Mouse (Mus musculus) Patski (cell line): ENCODE data around the gene Wnt3a. TPM values are rescaled to one million over a fixed set of nuclear protein-coding genes. Genes with fewer than 3 reads are reported as not detected.
"Not testable (repeated sequence)": the region's sequence is repeated elsewhere in the genome, so short reads cannot be mapped to it uniquely, and the experiment has no call there.

Source experiments
- ATAC-seq: fragments of 100-300 bp; one replicate; pipeline ENCODE4 v1.8.0; 2021
- CTCF ChIA-PET: fragments of 350-600 bp; sonication (Branson Sonifier 250); formaldehyde crosslinking; loops from one replicate; lab custom pipeline; 2022; ENCODE audit warnings: inconsistent platforms; lab: Charles Lee
- POLR2A ChIA-PET: fragments of 350-600 bp; sonication (Branson Sonifier 250); formaldehyde crosslinking; loops from one replicate; lab custom pipeline; 2022; ENCODE audit warnings: antibody characterized with exemption, inconsistent platforms; lab: Charles Lee
- DNase-seq: peaks from one replicate; pipeline ENCODE4 v3.0.0-alpha.2; 2011; ENCODE audit warnings: low read depth, low spot score
- H3K27me3 ChIP-seq: fragments of 371-371 bp; one replicate; pipeline ENCODE4 v1.5.1; 2021
- CTCF ChIP-seq: fragments of 100-300 bp; IDR thresholded peaks from one replicate; pipeline ENCODE4 v1.5.1; 2021
- in situ Hi-C: fragments of 300-500 bp; cut with MboI; formaldehyde crosslinking; loops from 3 replicates; pipeline ENCODE4 v1.11.1; 2018; ENCODE audit warnings: low pct_unique_long_range_greater_than_20kb, mixed read lengths
- polyA plus RNA-seq: library from polyadenylated mRNA; unstranded; gene quantifications from one replicate; pipeline ENCODE4 v1.2.3, GENCODE M21; 2021

Gene Wnt3a
- polyA plus RNA-seq, 1 experiment from 2014 or later = not detected

DNA sequence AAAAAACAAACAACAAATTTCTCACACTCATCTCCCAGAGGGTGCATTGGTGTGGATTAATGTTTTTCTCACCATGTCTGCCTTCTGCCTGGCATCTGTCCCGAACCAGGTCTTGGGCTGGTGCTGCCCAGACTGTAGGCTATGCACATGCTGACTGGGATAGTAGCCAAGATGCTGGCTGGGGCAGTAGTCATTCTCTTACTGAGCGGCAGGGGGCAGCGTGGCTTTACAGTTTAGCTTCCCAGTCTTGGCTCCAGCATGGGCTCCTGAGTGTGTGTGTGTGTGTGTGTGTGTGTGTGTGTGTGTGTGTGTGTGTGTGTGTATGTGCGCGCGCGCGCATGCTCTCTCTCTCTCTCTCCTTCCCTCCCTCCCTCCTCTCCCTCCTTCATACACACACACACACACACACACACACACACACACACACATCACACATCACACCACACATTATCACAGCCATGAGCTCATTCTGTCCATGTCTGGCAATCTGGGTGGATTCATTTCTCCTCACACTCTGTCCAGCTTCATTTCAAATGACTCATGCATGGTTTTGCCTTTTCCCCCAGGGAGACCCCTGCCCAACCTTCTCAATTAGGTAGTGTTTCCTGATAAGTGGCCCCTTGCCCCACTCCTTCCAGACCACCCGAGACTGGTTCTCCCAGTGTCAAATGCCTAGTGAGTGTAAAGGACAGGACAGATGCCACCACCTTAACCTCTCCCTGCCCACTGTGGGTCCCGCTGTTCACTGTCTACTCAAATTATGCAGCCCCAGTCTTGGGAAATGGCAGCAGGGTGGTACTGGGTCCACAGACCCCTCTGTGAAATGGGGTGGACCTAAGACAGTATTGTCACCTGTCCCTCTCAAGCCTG is 12.4 kb upstream of the Wnt3a start:
- POLR2A ChIA-PET = interaction anchor here (1.1 kb wide), 1 partner anchor 25 kb away, joined by 3 read pairs; no protein-coding TSS in a partner anchor
- TF ChIP-seq CTCF = no peak
- ATAC-seq (no peak), DNase-seq (no peak)
- no peaks in the 10 kb centered on the region for H3K27me3 ChIP-seq
- in situ Hi-C loops = loop anchor here (5.0 kb wide), 1 partner anchor 179 kb away; no protein-coding TSS in a partner anchor
- CTCF ChIA-PET = interaction anchor here (1.0 to 1.7 kb wide), 5 partner anchors 10 to 181 kb away, joined by 3 to 10 read pairs (median 5); no protein-coding TSS in a partner anchor

DNA sequence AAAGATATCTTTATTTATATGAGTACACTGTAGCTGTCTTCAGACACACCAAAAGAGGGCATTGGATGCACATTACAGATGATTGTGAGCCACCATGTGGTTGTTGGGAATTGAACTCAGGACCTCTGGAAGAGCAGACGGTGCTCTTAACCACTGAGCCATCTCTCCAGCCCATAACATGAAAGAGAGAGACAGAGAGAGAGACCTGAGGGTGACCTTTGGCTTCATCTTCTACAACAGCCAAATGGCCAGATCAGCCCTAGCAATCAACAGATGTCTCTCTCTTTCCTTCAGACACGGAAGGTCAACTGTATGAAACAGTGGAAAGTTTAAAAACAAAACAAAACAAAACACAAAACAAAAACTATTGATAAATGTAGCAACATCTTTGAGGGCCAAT is 10.5 kb upstream of the Wnt3a start:
- in situ Hi-C loops = loop anchor here (5.0 kb wide), 1 partner anchor 181 kb away; no protein-coding TSS in a partner anchor
- ATAC-seq, H3K27me3 ChIP-seq, DNase-seq, POLR2A ChIA-PET: not testable (repeated sequence)
- CTCF ChIA-PET = interaction anchor here (1.1 to 1.4 kb wide), 2 partner anchors 10 to 38 kb away, joined by 3 to 4 read pairs; partner anchors contain the start of gene Wnt3a

DNA sequence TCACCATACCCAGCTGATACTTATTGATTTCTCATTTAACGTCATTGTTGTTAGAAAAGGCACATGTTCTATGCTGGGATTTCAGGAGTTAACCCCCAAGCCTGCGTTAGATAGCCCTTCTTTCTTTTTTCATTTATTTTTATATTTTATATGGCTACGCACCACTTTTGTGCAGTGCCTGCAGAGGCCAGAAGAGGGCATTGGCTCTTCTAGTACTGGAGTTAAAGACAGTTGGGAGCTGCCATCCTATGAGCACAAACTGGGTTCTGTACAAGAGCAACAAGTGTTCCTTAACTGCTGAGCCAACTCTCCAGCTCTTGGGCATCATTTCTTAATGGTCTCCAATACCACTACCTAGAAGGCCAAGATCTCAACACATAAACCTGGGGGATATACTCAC is 9.6 kb upstream of the Wnt3a start:
- CTCF ChIA-PET = interaction anchor here (1.0 to 1.8 kb wide), 6 partner anchors 10 to 185 kb away, joined by 3 to 5 read pairs (median 4); partner anchors contain the start of gene Wnt3a
- DNase-seq (no peak), ATAC-seq (no peak)
- no peaks in the 10 kb centered on the region for H3K27me3 ChIP-seq
- POLR2A ChIA-PET = no interaction called here
- in situ Hi-C loops = loop anchor here (5.0 kb wide), 1 partner anchor 182 kb away; no protein-coding TSS in a partner anchor
- peak; percentile 77 for TF ChIP-seq CTCF

DNA sequence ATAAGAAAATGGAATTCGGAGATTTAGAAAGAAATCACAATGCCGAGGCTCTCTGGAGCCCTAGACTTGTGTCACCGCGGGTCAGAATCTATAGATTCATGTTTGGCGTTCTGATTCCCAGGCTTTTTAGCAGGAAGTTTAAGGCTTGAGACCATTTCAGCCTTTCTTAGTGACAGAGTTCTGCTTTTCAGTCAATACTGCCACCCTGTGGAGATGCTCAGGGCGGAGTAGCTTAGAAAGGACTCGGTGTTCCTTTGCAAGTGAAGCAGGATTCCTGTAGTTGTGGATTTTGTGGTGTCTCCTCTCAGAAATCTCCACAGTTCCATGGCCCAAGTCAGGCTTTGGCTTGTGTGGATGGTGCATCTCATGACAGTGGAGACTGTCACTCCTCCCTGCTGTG is 7.4 kb upstream of the Wnt3a start:
- in situ Hi-C loops = loop anchor here (5.0 kb wide), 1 partner anchor 66 kb away; no protein-coding TSS in a partner anchor
- ChIA-PET CTCF (interaction anchor here (0.8 to 2.7 kb wide), 10 partner anchors 18 to 199 kb away, joined by 3 to 10 read pairs (median 4); no protein-coding TSS in a partner anchor), POLR2A (no interaction called here)
- ATAC-seq = no peak
- H3K27me3 ChIP-seq = no peaks in the 10 kb centered on the region
- DNase-seq = no peak
- TF ChIP-seq CTCF = peak; percentile 87

DNA sequence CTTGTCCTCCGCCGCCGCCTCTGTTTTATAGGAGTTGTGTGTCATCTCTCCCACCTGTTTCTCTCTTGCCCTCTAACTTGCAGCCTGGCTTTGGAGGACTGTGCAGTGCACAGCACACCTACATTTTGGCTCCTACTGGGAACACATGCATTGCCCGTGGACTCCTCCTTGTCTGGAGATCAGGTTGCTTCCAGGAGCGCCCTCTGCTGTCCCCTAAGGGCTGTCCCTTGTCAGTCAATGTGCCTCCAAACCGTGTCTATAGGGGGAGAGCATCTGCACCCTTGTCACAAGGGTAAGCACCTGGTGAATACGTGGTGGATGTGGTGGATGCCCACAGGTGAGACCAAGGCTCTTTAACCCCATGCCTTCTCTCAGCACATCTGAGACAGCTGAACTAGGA is 3.1 kb upstream of the Wnt3a start:
- POLR2A ChIA-PET = interaction anchor here (0.6 kb wide), 1 partner anchor 11 kb away, joined by 5 read pairs; no protein-coding TSS in a partner anchor
- no peak for ATAC-seq
- in situ Hi-C loops = loop anchor here (5.0 kb wide), 1 partner anchor 191 kb away; no protein-coding TSS in a partner anchor
- peaks cover 35% of the 10 kb centered on the region for H3K27me3 ChIP-seq
- DNase-seq = no peak
- TF ChIP-seq CTCF = no peak
- CTCF ChIA-PET = interaction anchor here (0.8 kb wide), 1 partner anchor 195 kb away, joined by 4 read pairs; no protein-coding TSS in a partner anchor

DNA sequence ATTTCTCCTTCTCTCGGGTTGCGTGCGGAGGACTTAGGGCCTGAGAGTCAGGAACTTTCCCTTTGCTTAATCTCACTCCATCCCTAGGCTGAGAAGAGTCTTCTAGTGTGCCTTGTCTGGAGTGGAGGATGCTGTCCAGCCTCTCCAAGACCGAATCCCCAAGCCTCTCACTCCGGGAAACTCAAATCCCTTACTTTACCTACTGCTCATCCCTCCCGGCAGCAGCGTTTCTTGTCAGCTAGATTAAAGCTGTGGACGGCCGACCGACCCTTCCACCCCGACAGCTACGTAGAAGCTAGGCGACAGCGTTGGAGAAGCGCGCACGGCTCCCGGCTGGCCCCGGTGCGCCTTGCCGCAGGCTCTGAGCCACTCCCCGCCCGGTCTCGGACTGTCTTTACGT is 846 bp downstream of the Wnt3a start:
- no peak for ATAC-seq
- in situ Hi-C loops = loop anchor here (5.0 kb wide), 1 partner anchor 187 kb away; no protein-coding TSS in a partner anchor
- no peak for TF ChIP-seq CTCF
- ChIA-PET CTCF (interaction anchor here (1.4 kb wide), 1 partner anchor 11 kb away, joined by 4 read pairs; no protein-coding TSS in a partner anchor), POLR2A (no interaction called here)
- H3K27me3 ChIP-seq = peaks cover 52% of the 10 kb centered on the region
- DNase-seq = no peak

DNA sequence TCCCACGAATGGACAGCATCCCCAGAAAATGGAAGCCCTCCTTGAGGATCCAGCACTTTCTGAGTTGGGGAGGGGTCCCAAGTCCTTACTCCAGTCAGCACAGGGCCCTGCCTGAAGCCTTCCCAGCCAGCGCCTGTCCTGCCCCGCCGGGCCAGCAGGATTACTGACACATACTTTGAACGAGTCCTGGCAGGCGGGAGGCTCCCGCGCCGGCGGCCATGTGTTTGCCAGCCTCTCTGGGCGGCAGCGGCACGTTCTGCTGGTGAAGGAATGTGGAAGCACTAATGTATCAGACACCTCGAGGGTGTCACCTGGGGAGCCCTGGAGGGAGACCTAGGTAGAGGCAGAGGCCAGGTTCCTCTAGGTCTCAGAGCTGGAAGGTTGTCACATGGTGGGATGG is 6.4 kb downstream of the Wnt3a start:
- DNase-seq (no peak), ATAC-seq (no peak)
- in situ Hi-C loops = no loop called here
- peaks cover 30% of the 10 kb centered on the region for H3K27me3 ChIP-seq
- TF ChIP-seq CTCF = no peak
- CTCF ChIA-PET = no interaction called here
- POLR2A ChIA-PET = no interaction called here

DNA sequence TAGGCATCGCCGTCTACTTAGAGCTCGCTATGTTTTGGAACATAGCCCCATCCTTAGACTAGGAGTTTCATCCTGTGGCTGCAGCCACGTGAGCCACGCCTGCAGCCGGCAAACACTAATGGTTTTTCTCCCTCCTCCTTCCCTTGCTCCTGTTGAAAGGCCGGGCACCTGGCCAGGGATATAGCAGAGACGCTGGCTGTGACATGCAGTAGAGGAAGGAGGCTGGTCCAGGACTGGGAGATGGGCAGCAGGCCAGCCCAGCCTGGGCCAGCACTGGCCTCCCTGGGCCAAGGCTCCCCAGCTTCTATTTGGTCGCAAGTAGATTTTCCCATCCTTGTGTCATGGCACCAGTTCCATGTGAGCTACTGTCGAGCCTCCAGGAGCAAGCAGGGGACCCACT is 7.6 kb downstream of the Wnt3a start:
- H3K27me3 ChIP-seq = peaks cover 21% of the 10 kb centered on the region
- CTCF ChIA-PET = no interaction called here
- no peak for DNase-seq
- no peak for ATAC-seq
- in situ Hi-C loops = no loop called here
- TF ChIP-seq CTCF = no peak
- POLR2A ChIA-PET = interaction anchor here (0.7 kb wide), 1 partner anchor 11 kb away, joined by 5 read pairs; no protein-coding TSS in a partner anchor

DNA sequence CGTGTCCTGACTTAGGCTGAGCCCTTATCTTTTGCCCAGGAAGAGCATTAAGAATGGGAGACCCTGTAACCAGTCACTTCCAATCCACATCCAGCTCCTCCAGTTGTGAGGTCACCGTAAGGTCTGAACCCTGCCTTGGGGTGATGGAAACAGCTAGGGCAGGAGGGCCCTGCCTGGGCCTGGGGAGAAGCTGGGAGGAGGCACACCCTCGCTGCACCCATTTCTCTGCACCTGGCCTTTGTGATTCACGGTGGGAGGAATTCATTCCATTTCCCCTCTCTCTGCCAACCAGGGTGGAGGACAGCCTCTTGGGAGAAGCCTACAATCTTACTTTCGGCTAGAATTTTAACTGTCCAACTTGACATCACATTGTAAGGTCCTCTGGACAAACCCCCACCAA is 8.4 kb downstream of the Wnt3a start:
- no peak for TF ChIP-seq CTCF
- CTCF ChIA-PET = no interaction called here
- H3K27me3 ChIP-seq = peaks cover 14% of the 10 kb centered on the region
- in situ Hi-C loops = no loop called here
- DNase-seq (no peak), ATAC-seq (no peak)
- POLR2A ChIA-PET = no interaction called here

DNA sequence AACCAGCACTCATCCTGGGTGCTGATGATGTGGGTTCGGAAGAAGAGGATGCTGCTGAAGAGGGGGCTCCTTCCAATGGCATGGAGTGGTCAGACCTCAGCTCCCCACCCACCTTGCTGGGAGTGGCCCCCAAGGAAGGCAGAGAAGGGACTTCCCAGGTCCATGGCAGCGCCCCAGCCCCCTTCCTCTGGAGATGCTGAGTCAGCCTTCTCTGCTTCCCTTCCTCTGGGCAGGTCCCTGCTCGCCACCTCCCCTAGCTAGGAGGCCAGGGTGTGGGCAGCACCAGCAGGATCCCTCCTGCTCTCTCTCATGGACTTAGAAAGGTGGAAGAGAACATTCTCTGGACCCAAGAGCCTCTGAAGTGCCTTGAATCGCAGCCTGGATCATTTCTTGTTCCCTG is 12.5 kb downstream of the Wnt3a start:
- DNase-seq (no peak), ATAC-seq (no peak)
- TF ChIP-seq CTCF = no peak
- POLR2A ChIA-PET = no interaction called here
- H3K27me3 ChIP-seq = peaks cover 10% of the 10 kb centered on the region
- CTCF ChIA-PET = no interaction called here
- in situ Hi-C loops = no loop called here

DNA sequence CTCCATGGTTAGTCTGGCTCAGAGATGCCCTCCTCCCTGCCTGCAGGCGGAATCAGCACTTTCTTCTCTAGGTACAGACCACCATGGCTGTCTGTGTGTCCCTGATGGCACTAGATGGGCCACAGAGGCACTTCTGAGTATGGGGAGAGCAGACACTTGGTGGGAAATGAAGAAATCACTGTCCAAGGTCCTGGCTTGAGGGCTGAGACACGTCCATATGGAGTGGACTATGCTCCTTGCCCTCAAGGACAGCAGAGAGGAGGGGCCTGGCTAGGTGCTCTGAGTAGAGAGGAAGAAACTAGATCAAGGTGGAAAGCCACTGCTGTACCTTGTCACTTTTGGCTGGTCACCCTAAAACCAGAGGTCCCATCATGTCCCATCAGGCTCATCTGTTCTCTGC is 13.7 kb downstream of the Wnt3a start:
- TF ChIP-seq CTCF = no peak
- in situ Hi-C loops = no loop called here
- ChIA-PET CTCF (no interaction called here), POLR2A (no interaction called here)
- no peak for DNase-seq
- no peak for ATAC-seq
- peaks cover 14% of the 10 kb centered on the region for H3K27me3 ChIP-seq
